In genomic region chr12:25109971-25110681, GRCm38 (mm10) we compare ENCODE assay signal across 9 mouse cellular contexts. TPM values are rescaled to one million over a fixed set of nuclear protein-coding genes. Genes with fewer than 3 reads are reported as not detected.
DNase-seq lines count a peak whose midpoint lies in the region; ATAC-seq and TF ChIP-seq lines count a peak whose summit lies in the region.
"Had no signal": no experiment of that assay in that cellular context is flagged by ENCODE, and none has a peak within 500 bp of the region (broad histone marks: within the 10 kb centered on the region; RNA-seq: fewer than 3 reads in every experiment).

No protein-coding gene starts in this region.

- H3K36me3 ChIP-seq in ES-E14 (ENCODE audit: control insufficient read depth, insufficient read depth, low read length, poor library complexity, severe bottlenecking), result no peaks in the 10 kb centered on the region
- H3K36me3 ChIP-seq: lung, embryonic 15.5 days had no signal

- H3K4me1 ChIP-seq in ES-E14 (ENCODE audit: control insufficient read depth in 2 of 2, insufficient read depth in 2 of 2, low read length in 2 of 2, poor library complexity in 1 of 2), result peaks cover 0 to 10% of the 10 kb centered on the region in 2 experiments; a peak in 1 of 4 replicates

- H3K4me3 ChIP-seq in ES-E14 (ENCODE audit: insufficient read depth in 1 of 2, low read depth in 1 of 2, low read length in 2 of 2, poor library complexity in 1 of 2, severe bottlenecking in 1 of 2), result no peak overlapping the region
- H3K4me3 ChIP-seq: lung, embryonic 15.5 days had no signal

- no peak overlapping the region for H3K9ac ChIP-seq in ES-E14 (ENCODE audit: insufficient read depth, low read depth, low read length, poor library complexity, severe bottlenecking)
- H3K9ac ChIP-seq: lung, embryonic 15.5 days had no signal

- peak; percentile 5 for DNase-seq in gastrocnemius, adult 18-20 months (ENCODE audit: low spot score)
- no peak for DNase-seq in gastrocnemius, postnatal 10 days
- DNase-seq in ES-E14 (ENCODE audit: low read depth, low spot score), result no peak
- peak; percentile 39 to 47 for DNase-seq in cerebellum, postnatal 25 days
- no peak for DNase-seq in T-cell, adult 2 months (ENCODE audit: low spot score)
- no peak for DNase-seq in frontal cortex, postnatal 10 days (ENCODE audit: low spot score in 2 of 2)

- peak; percentile 10 to 38; a peak in 1 of 4 replicates for ATAC-seq in hematopoietic stem cell, adult 5-6 weeks (replicated peaks in 1 of 2; ENCODE audit: insufficient read depth in 1 of 2, low FRiP score in 2 of 2, low TSS enrichment in 1 of 2, low read depth in 1 of 2, poor library complexity in 2 of 2, severe bottlenecking in 2 of 2)
- ATAC-seq in inflammation-experienced regulatory T-cells, adult 6 months, result no peak

- no peak overlapping the region for H3K27ac ChIP-seq in ES-E14 (ENCODE audit: insufficient read depth, low read depth, low read length, poor library complexity, severe bottlenecking)
- H3K27ac ChIP-seq: lung, embryonic 15.5 days had no signal

- in situ Hi-C loops in ES-E14 (cut with MboI; ENCODE audit: low sequenced_read_pairs in 2 of 2, unreplicated experiment in 2 of 2), result no loop called here

- no peaks in the 10 kb centered on the region for H3K9me3 ChIP-seq in ES-E14 (ENCODE audit: control insufficient read depth, insufficient read depth, low read depth, low read length)
- H3K9me3 ChIP-seq: lung, embryonic 15.5 days had no signal

TF ChIP-seq in ES-E14, 5 proteins besides CTCF, POLR2A, EP300 and RAD21:
- TF ChIP-seq ZNF384 (IDR thresholded peaks at IDR 0.05; ENCODE audit: low read depth, low read length) (0 out of 2 replicates have a peak, but pooled peaks have one; percentile 13), CHD2 (IDR thresholded peaks at IDR 0.05; ENCODE audit: low read depth, low read length) (no peak), MAFK (IDR thresholded peaks at IDR 0.05; ENCODE audit: insufficient read depth, low read depth, low read length) (no peak), ZC3H11A (IDR thresholded peaks at IDR 0.05; ENCODE audit: borderline replicate concordance, low read depth, low read length) (no peak), HCFC1 (IDR thresholded peaks at IDR 0.05; ENCODE audit: borderline replicate concordance, insufficient read depth, low read length) (no peak)

RNA-seq across cellular contexts. Expression of gene Id2, which starts 13.2 kb away (rescaled TPM):
- total RNA-seq in gastrocnemius, adult 18-20 months (2021), result 1 to 10 TPM; 2.6 to 3.5 TPM
- total RNA-seq in gastrocnemius, postnatal 10 days (2021), result 10 to 100 TPM; 11.4 to 12.8 TPM
- 8.8 and 14.5 TPM in 2 replicates for total RNA-seq in ES-E14 (2012; rRNA removed)
- 29.3 and 30.9 TPM in 2 replicates for total RNA-seq in hematopoietic stem cell, adult 5-6 weeks (2017)
- 1,000 to 10,000 TPM in 1 of 3 experiments, 100 to 1,000 TPM in 2; 414 to 1,496 (median 414) TPM for polyA plus RNA-seq in inflammation-experienced regulatory T-cells, adult 6 months (2017; shearing (Covaris generic))

Comparison
In these comparisons a context has a peak if more than half of its experiments do, and no peak if none do; other contexts are left out.
1. DNase-seq: peak in gastrocnemius, adult 18-20 months (single experiment) and cerebellum, postnatal 25 days (2 of 2); none in gastrocnemius, postnatal 10 days (single experiment), ES-E14 (single experiment), T-cell, adult 2 months (single experiment) and frontal cortex, postnatal 10 days (0 of 2).